Mouse (Mus musculus) urinary bladder, adult 18-20 months (tissue): ENCODE results near the gene Rundc3b.

Experiments
- DNase-seq, 2 experiments: peaks; one replicate each; pipeline ENCODE4 v3.0.0; 2022; ENCODE audit warnings: low spot score in 2 of 2, mixed read lengths in 2 of 2

The Rundc3b gene

GRCm38 (mm10) chr5:8488701-8489297 lies 134.0 kb downstream of the Rundc3b start:
- DNase-seq, result no peak

DNA sequence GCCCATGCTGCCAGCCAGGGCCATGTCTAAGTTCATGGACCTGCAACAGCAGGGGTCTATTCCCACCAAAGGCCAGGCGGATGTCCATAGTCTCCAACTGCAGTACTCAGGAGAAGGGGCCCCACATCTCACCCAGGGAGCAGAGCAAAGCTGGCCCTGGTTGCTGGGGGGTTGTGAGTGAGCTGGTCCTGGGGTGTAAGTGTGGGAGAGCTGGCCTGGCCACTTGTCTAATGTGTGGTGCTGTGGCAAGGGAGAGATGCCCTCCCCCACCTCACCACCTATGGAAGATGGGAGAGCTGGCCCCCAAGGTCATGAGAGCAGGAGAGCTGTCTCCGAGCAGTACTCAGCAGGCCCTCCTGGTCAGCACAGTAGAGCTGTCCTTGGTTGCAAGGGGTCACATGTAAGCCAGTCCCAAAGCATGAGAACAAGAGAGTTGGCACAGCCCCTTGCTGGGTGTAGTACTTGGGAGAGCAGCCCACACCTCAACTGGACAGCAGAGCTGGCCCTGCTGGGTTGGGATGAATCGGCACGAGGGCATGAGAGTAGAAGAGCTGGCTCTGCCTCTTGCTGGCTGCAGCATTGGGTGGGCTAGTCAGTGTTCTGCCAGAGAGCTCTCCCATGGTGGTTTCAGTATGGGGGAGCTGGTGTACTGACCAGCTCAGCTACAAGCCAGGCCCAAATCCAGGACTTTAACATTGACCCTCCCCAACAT lies 134.6 kb downstream of the Rundc3b start:
- DNase-seq, result no peak

GRCm38 (mm10) chr5:8456561-8456960 lies 166.2 kb downstream of the Rundc3b start:
- DNase-seq, result no peak

- no peak for DNase-seq
Measured at GRCm38 (mm10) chr5:8455565-8455964, 167.2 kb downstream of the Rundc3b start.
